Mouse (Mus musculus) mature B cell (primary cell): Measurements from ENCODE around the gene Snx29.

Experiments used
- in situ Hi-C: fragments of 300-500 bp; cut with MboI; formaldehyde crosslinking; loops from 2 replicates; pipeline ENCODE4 v1.14.3; 2019

Gene Snx29

DNA sequence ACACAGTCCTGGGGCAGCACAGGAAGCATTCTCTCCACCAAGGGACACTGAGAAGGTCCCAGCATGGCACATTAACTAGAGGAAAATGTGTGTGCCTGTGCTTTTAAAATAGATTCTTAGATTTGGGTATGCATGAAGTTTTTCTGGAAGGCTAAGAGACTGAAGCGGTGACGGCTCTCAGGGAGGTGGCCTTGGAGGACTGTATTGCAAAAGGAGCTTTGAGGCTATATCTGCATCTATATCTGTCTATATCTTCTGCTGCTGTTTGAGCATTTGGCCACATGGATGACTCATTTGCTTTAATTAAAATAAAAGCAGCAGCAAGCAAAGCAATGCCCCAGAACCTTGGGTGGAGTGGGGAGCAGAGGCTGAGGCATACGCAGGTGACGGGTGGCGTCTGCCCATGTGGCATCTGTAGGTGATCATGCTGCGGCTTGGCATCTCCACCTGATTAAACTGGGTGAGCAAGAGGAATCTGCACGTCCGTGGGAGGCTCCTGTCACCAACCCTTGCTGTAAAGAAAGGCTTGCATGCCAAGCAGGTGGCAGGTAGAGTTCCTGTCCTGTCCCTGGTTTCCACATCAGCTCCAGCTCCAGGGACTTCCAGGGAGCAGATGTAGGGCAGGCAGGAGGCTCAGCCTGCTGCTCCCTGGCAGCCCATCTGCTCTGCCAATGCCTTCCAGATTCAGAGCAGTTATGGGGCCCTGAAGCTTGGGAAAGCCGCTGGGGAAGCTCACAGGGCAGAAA is 456.2 kb downstream of the Snx29 start:
- in situ Hi-C loops = no loop called here

DNA sequence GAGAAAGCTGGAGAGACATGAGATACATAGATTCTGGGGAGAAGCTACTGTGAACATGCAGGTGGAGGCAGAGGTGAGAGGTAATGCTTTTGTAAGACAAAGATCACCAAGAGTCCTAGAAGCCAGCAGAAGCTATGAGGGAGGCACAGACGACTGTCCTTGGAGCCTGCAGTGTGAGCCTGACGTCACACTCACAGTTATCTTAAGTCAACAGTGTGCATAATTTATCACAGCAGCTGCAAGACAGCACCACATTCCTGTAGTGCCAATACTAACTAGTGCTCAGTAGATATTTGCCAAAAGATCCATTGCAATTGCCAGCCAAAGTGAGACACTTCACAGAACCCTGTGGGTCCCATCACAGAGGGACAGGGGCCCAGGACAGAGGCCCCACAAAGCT is 459.4 kb downstream of the Snx29 start:
- in situ Hi-C loops = no loop called here

DNA sequence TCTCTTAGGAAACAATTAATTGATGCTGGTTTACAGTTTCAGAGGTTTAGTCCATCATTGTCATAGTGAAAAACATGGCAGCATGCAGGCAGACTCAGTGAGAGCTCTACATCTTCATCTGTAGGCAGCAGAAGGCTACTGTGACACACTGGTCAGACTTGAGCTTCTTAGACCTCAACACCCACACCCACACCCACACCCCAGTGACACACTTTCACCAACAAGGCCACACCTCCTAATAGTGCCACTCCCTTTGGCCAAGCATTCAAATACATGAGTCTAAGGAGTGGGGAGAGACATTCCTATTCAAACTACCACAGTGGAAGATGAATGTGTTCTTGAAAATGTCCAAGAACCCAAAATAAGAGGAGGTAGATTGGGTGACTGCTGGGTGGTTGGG is 460.6 kb downstream of the Snx29 start:
- in situ Hi-C loops = no loop called here

DNA sequence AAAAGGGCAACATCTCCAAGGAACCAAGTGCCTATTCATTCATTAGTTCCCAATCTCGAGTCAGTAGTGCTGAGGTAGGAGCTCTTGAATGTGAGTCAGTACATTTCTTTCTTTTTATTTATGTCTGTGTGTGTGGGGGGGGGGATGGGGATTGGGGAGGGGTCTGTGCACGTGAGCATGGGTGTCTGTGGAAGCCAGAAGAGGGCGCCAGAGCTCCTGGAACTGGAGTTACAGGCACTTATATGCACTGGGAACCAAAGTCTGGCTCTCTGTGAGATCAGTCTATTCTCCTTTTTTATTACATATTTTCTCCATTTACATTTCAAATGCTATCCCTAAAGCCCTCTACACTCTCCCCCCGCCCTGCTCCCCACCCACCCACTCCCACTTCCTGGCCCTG is 461.6 kb downstream of the Snx29 start:
- in situ Hi-C loops = no loop called here

DNA sequence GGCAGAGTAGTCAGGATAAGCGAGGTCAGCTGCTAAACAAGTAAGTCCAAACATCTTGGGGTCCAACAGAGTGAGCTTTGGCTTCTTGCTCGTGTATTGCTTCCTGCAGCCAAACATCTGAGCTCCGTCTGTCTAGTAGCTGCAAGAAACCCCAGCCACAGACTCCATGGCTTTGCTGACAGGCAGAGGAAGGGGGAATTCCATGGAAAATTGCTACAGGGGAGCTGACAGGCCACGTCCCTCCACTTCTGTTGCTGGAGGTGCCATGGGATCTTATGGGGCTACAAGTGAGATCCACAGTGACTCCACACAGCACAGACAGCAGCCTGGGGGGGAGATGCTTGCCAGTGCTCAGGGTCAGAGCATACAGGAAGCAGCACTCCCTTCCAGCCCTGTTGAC is 463.1 kb downstream of the Snx29 start:
- in situ Hi-C loops = no loop called here

DNA sequence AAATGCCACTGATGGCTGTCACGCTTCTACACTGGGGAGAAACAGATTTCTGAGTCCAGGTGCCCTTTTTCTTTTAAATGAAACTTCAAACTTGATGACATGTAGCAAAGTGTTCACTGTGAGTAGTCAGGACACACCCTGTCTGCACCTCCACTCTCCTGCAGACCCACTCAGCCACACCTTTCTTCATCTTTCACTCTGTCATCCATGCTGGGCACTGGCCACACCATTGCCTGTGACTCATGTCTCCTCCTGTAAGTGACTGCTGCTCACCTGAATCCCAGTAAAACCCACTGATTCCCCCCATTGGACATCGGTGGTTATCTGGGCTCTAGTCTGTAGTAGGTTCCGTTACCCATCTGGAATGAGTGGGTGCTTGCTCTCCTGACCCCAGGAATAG is 467.8 kb downstream of the Snx29 start:
- in situ Hi-C loops = no loop called here

DNA sequence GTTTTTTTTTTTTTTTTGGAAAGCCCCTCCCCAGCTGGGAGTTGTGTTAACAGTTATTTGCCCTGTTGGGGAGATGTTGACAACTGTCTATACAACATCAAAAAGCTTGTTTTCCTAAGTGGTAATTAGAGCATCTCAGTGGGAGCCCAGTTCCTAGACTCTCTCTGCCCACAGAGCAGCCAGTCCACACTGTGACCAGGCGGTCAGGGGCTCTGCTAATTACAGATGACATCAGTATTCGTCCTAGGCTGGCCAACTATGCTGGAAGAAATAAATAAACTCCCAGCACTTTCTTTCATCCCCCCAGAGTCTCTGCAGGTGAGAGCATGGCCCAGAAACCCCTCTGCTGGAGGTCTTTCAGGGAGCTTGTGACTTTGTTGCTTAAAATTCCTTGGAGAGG is 470.7 kb downstream of the Snx29 start:
- in situ Hi-C loops = no loop called here

DNA sequence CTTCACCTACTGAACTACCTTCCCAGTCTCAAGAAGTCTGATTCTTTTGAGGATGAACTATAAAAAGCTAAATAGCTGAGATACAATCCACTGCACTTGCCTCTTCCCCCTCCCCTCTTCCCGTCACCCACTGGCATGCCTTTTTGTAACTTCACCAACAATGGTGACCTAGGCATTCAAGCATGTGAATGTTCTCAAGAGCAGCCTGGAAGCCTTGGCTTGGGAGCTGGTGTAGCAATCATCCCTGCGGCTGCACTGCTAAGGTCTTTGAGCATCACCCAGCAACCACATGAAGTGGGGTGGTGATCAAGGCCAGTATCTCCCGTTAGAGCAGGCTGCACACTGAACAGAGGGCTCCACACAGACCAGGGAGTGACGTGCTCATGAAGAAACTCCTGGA is 471.9 kb downstream of the Snx29 start:
- in situ Hi-C loops = no loop called here

DNA sequence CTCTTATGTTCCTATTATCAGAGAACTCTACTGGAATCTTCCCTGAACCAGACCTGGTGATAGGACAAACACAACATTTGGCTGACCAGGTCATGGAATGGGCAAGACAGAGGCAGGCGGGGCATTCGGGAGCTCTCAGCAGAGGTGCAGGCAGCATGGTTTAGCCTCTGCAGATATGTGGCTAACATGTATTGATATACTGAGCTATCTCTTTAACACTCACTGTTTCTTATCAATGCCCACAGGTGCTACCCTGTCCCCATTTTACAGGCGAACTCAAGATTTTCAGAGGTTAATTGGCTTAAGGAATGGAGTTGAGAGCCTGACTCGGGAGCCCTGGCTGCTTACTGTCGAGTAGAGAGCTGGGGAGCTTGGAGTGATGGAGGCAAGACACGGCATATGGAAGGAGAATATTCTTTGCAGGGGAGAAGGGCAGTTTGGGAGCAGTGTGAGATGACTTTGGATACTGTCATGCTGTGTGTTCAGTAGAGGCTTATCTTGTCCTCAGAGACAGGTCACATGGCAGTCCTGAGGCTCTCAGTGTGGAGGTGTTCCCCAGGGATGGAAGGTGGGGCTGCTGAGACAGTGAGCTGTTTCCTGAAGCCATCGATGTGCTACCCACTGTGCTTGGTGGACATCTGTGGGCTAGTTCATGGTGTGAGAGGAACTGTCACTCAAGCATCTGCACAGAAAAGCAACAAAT is 473.2 kb downstream of the Snx29 start:
- in situ Hi-C loops = no loop called here

DNA sequence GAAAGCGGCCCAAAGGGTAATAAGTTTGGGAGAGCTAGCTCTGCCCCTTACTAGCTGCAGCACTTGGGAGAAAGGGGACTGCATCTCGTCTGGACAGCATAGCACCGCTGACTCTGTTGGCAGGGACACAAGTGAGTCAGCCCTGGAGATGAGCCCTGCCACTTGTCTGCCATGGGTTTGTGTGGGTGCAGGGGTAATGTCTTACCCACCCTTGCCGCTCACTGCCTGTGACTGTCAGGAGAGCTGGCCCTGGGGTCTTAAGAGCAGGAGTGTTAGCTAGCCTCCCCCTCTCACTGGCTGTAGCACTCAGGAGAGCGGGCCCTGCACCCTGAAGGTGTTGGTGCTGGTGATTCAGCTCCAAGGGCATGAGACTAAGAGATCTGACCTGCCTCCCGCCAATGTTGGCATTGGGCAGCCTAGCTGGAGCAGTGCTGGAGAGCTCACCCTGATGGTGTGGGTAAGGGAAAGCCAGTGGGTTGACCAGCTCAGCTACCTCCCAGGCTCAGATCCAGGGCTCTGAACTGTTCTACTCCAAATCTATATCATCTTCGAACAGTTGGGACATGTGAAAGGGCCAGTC is 479.3 kb downstream of the Snx29 start:
- in situ Hi-C loops = no loop called here
